Mouse (Mus musculus) olfactory bulb, adult 2 months (tissue): Measurements from ENCODE around the gene Lsm14a.

Experiments used
- CTCF ChIP-seq: fragments of 200-500 bp; IDR thresholded peaks from 2 replicates; pipeline ENCODE4 v1.5.1; 2012; ENCODE audit warnings: low read depth, mild to moderate bottlenecking, low read length, moderate library complexity; ENCODE audit not compliant: insufficient read depth
- POLR2A ChIP-seq: fragments of 200-500 bp; IDR thresholded peaks from 2 replicates; pipeline ENCODE4 v1.6.1; 2012; ENCODE audit warnings: mild to moderate bottlenecking, low read depth, low read length, moderate library complexity; ENCODE audit not compliant: insufficient read depth

DNA sequence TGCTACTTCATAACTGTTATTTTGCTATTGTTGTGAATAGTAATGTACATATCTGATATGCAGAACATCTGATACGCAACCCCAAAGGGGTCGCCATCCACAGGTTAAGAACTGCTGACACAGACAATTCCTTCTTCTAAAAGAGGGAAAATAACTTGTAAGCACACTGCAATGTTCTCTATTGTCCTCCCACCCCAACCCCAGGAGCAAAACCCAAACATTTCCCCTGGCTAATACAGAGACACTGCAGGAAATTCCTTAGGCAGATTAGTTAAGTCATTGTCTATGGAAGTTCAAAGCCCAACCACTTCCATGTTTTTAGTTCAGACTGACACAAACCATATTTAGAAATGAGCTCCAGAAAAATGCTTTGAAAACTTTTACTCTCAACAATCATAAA, 94.3 kb downstream of the Lsm14a start:
- TF ChIP-seq POLR2A, result no peak
- no peak for TF ChIP-seq CTCF
